Mouse (Mus musculus) embryonic facial prominence, embryonic 11.5 days (tissue): Measurements from ENCODE around the gene Gpr62. TPM values are rescaled to one million over a fixed set of nuclear protein-coding genes. Genes with fewer than 3 reads are reported as not detected.

Source experiments
- ATAC-seq: fragments of 200-750 bp; cut with Nextera tagmentation; replicated peaks from 2 replicates; pipeline ENCODE4 v1.8.0; 2017; ENCODE audit warnings: low read depth; ENCODE audit not compliant: insufficient number of reproducible peaks, low FRiP score, low TSS enrichment
- DNase-seq: peaks from one replicate; pipeline ENCODE4 v3.0.0-alpha.2; 2015; ENCODE audit warnings: low spot score
- H3K27ac ChIP-seq: fragments of 300-500 bp; sonication (generic); replicated peaks from 2 replicates; pipeline ENCODE4 v1.5.1; 2014; ENCODE audit warnings: mild to moderate bottlenecking, low read depth, low read length, control low read depth
- H3K27me3 ChIP-seq: fragments of 300-500 bp; sonication (generic); 2 replicates; pipeline ENCODE4 v1.6.1; 2014; ENCODE audit warnings: mild to moderate bottlenecking, low read length, moderate library complexity, mixed read lengths; ENCODE audit not compliant: control insufficient read depth, insufficient read depth
- H3K36me3 ChIP-seq: fragments of 300-500 bp; sonication (generic); replicated peaks from 2 replicates; pipeline ENCODE4 v1.6.1; 2014; ENCODE audit warnings: low read depth, mild to moderate bottlenecking, low read length, moderate library complexity, mixed read lengths; ENCODE audit not compliant: control insufficient read depth, insufficient read depth
- H3K4me1 ChIP-seq: fragments of 300-500 bp; sonication (generic); 2 replicates; pipeline ENCODE4 v1.6.1; 2014; ENCODE audit warnings: low read length, mixed read lengths; ENCODE audit not compliant: control insufficient read depth, insufficient read depth
- H3K4me2 ChIP-seq: fragments of 300-500 bp; sonication (generic); 2 replicates; pipeline ENCODE4 v1.6.1; 2014; ENCODE audit warnings: low read depth, mild to moderate bottlenecking, control low read depth, low read length, moderate library complexity
- H3K4me3 ChIP-seq: fragments of 300-500 bp; sonication (generic); 2 replicates; pipeline ENCODE4 v1.5.1; 2014; ENCODE audit warnings: low read depth, low read length, control low read depth
- H3K9ac ChIP-seq: fragments of 300-500 bp; sonication (generic); replicated peaks from 2 replicates; pipeline ENCODE4 v1.6.1; 2014; ENCODE audit warnings: mild to moderate bottlenecking, control low read depth, low read length
- H3K9me3 ChIP-seq: fragments of 300-500 bp; sonication (generic); replicated peaks from 2 replicates; pipeline ENCODE4 v1.6.1; 2016; ENCODE audit warnings: mild to moderate bottlenecking, low read length, inconsistent platforms, mixed read lengths; ENCODE audit not compliant: control insufficient read depth
- WGBS: fragments of 180-500 bp; shearing (Covaris S2); extraction: QIAGEN DNeasy Blood & Tissue Kit; methylation state at CpG from one replicate; pipeline ENCODE4 v1.1.7; 2014; 5-methylcytosine and 5-hydroxymethylcytosine counted together
- polyA plus RNA-seq: library from polyadenylated mRNA; unstranded; fragments of >200 nt; fragmentation: Nextera tagmentation; extraction: Ambion mirVana; gene quantifications from 2 replicates; pipeline ENCODE4 v1.2.1, GENCODE M21; 2014

The Gpr62 gene
- polyA plus RNA-seq, 1 experiment from 2014 or later, result 0.31 TPM

GRCm38 (mm10) chr9:106421033-106421864, 44.5 kb downstream of the Gpr62 start:
- ATAC-seq, result peak; percentile 32; the same call in 1 of the 2 replicates
- H3K36me3 ChIP-seq, result no peaks in the 10 kb centered on the region
- peak overlapping the region; percentile 25 for H3K9ac ChIP-seq
- H3K9me3 ChIP-seq, result no peaks in the 10 kb centered on the region
- H3K4me3 ChIP-seq, result no peak overlapping the region
- H3K4me2 ChIP-seq, result peak overlapping the region; percentile 39
- DNase-seq, result no peak
- WGBS, result 5% methylated on average over 17 of the region's 18 CpGs
- peaks cover 10% of the 10 kb centered on the region for H3K4me1 ChIP-seq
- H3K27me3 ChIP-seq, result no peaks in the 10 kb centered on the region
- H3K27ac ChIP-seq, result peak overlapping the region; percentile 76

- Histone ChIP-seq H3K4me1 (peaks cover 10% of the 10 kb centered on the region), H3K27me3 (no peaks in the 10 kb centered on the region), H3K4me3 (no peak overlapping the region), H3K4me2 (peak overlapping the region; percentile 39), H3K9me3 (no peaks in the 10 kb centered on the region), H3K36me3 (no peaks in the 10 kb centered on the region), H3K27ac (peak overlapping the region; percentile 76), H3K9ac (peak overlapping the region; percentile 37; the same call in 1 of the 2 replicates)
- DNase-seq (peak; percentile 78), ATAC-seq (peak; percentile 29; the same call in 1 of the 2 replicates)
- WGBS, result 0% methylated on average over 2 of the region's 2 CpGs
Observed at GRCm38 (mm10) chr9:106420608-106421007, 45.1 kb downstream of the Gpr62 start.

GRCm38 (mm10) chr9:106417841-106418625, 47.7 kb downstream of the Gpr62 start:
- Histone ChIP-seq H3K4me1 (peaks cover 10% of the 10 kb centered on the region), H3K27ac (no peak overlapping the region), H3K36me3 (no peaks in the 10 kb centered on the region), H3K9ac (peak overlapping the region; percentile 54), H3K4me2 (peak overlapping the region; percentile 40), H3K27me3 (no peaks in the 10 kb centered on the region), H3K4me3 (no peak overlapping the region), H3K9me3 (no peaks in the 10 kb centered on the region)
- ATAC-seq (0 out of 2 replicates have a peak, but pooled peaks have one; percentile 21), DNase-seq (peak; percentile 81)
- WGBS, result 16% methylated on average over 29 of the region's 29 CpGs

- H3K4me3 ChIP-seq, result no peak overlapping the region
- DNase-seq (no peak), ATAC-seq (no peak)
- no peak overlapping the region for H3K27ac ChIP-seq
- H3K9ac ChIP-seq, result no peak overlapping the region
- H3K36me3 ChIP-seq, result no peaks in the 10 kb centered on the region
- H3K9me3 ChIP-seq, result no peaks in the 10 kb centered on the region
- WGBS, result 88% methylated on average over 6 of the region's 6 CpGs
- H3K4me2 ChIP-seq, result no peak overlapping the region
- peaks cover 10% of the 10 kb centered on the region for H3K4me1 ChIP-seq
- no peaks in the 10 kb centered on the region for H3K27me3 ChIP-seq
Observed at GRCm38 (mm10) chr9:106416826-106417225, 48.9 kb downstream of the Gpr62 start.

Other genes with a start within 250 kb of the Gpr62 start
- not detected in 2 replicates for gene Tlr9, start 243.3 kb downstream of the Gpr62 start, polyA plus RNA-seq
- 95.1 and 97.4 TPM in 2 replicates for gene Alas1, start 217.3 kb downstream of the Gpr62 start, polyA plus RNA-seq
- gene Poc1a, start 184.9 kb downstream of the Gpr62 start, polyA plus RNA-seq, result 29.7 and 34.2 TPM in 2 replicates
- 52.2 and 55.1 TPM in 2 replicates for gene Dusp7, start 97.3 kb downstream of the Gpr62 start, polyA plus RNA-seq
- 1,035 and 1,040 TPM in 2 replicates for gene Rpl29, start 36.5 kb downstream of the Gpr62 start, polyA plus RNA-seq
- gene Acy1, start 27.6 kb downstream of the Gpr62 start, polyA plus RNA-seq, result 36.9 and 41.2 TPM in 2 replicates
- gene Abhd14b, start 18.5 kb downstream of the Gpr62 start, polyA plus RNA-seq, result 4.9 and 8.8 TPM in 2 replicates
- gene Abhd14a, start 18.3 kb downstream of the Gpr62 start, polyA plus RNA-seq, result 41.9 and 43.5 TPM in 2 replicates
- 165 and 189 TPM in 2 replicates for gene Pcbp4, start 12.6 kb downstream of the Gpr62 start, polyA plus RNA-seq
- gene Rrp9, start 10.0 kb upstream of the Gpr62 start, polyA plus RNA-seq, result 43.2 and 48.6 TPM in 2 replicates
- gene Parp3, start 11.0 kb upstream of the Gpr62 start, polyA plus RNA-seq, result 1.8 and 1.9 TPM in 2 replicates
- not detected in 2 replicates for gene Iqcf1, start 34.0 kb upstream of the Gpr62 start, polyA plus RNA-seq
- not detected in 2 replicates for gene Iqcf5, start 48.6 kb upstream of the Gpr62 start, polyA plus RNA-seq
- gene Iqcf3, start 95.7 kb upstream of the Gpr62 start, polyA plus RNA-seq, result not detected in 2 replicates
- gene Iqcf4, start 105.1 kb upstream of the Gpr62 start, polyA plus RNA-seq, result not detected in 2 replicates
- gene Iqcf6, start 160.6 kb upstream of the Gpr62 start, polyA plus RNA-seq, result not detected in 2 replicates
- gene Grm2, start 190.1 kb upstream of the Gpr62 start, polyA plus RNA-seq, result 3.6 TPM in 2 replicates
- 32.1 and 32.4 TPM in 2 replicates for gene Tex264, start 220.0 kb upstream of the Gpr62 start, polyA plus RNA-seq